Mouse (Mus musculus) cortical plate, adult 2 months (tissue): ENCODE results near the gene Lsamp.

ENCODE experiments used
- CTCF ChIP-seq: fragments of 200-500 bp; IDR thresholded peaks from 2 replicates; pipeline ENCODE4 v1.5.1; 2011; ENCODE audit warnings: mild to moderate bottlenecking, control low read depth, low read length; ENCODE audit not compliant: insufficient read depth; ENCODE audit errors: extremely low read depth
- POLR2A ChIP-seq: fragments of 200-500 bp; IDR thresholded peaks from 2 replicates; pipeline ENCODE4 v1.6.1; 2011; ENCODE audit warnings: mild to moderate bottlenecking, low read length, control low read depth; ENCODE audit not compliant: insufficient read depth; ENCODE audit errors: extremely low read depth

DNA sequence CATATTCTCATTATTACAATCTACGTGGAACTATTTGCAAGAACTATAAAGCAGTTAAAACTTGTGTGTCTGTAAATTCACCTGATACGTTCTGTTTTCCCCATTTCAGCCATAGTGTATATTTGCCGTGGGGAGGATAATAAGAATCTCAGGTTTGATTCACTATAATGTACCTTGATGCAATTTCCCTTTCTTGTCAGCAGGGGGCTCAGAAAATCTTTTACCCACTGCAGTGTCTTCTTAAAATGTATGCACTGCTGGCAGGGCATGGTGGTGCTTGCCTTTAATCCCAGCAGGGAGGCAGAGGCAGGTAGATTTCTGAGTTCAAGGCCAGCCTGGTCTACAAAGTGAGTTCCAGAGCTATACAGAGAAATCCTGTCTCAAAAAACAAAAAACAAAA, 287.7 kb downstream of the Lsamp start:
- TF ChIP-seq CTCF (no peak), POLR2A (no peak)
